Mouse (Mus musculus) stomach, postnatal 0 days (tissue): ENCODE measurements around the gene Cacnb4. TPM values are rescaled to one million over a fixed set of nuclear protein-coding genes. Genes with fewer than 3 reads are reported as not detected.

ENCODE experiments used
- ATAC-seq: fragments of 200-750 bp; cut with Nextera tagmentation; 2 replicates; pipeline ENCODE4 v1.8.0; 2017; ENCODE audit not compliant: low FRiP score, low TSS enrichment
- DNase-seq: peaks from one replicate; pipeline ENCODE4 v3.0.0-alpha.2; 2016; ENCODE audit warnings: low spot score
- H3K27ac ChIP-seq: fragments of 300-500 bp; sonication (generic); replicated peaks from 2 replicates; pipeline ENCODE4 v1.5.1; 2014; ENCODE audit warnings: mild to moderate bottlenecking, control low read depth
- H3K27me3 ChIP-seq: fragments of 300-500 bp; sonication (generic); 2 replicates; pipeline ENCODE4 v1.6.1; 2014; ENCODE audit warnings: low read length; ENCODE audit not compliant: control insufficient read depth, insufficient read depth
- H3K36me3 ChIP-seq: fragments of 300-500 bp; sonication (generic); 2 replicates; pipeline ENCODE4 v1.6.1; 2014; ENCODE audit warnings: low read length, mixed read lengths; ENCODE audit not compliant: control insufficient read depth, insufficient read depth
- H3K4me1 ChIP-seq: fragments of 300-500 bp; sonication (generic); replicated peaks from 2 replicates; pipeline ENCODE4 v1.6.1; 2014; ENCODE audit warnings: antibody characterized with exemption; ENCODE audit not compliant: control insufficient read depth, insufficient read depth
- H3K4me2 ChIP-seq: fragments of 300-500 bp; sonication (generic); replicated peaks from 2 replicates; pipeline ENCODE4 v1.6.1; 2014; ENCODE audit warnings: low read depth, mild to moderate bottlenecking, control low read depth, moderate library complexity
- H3K4me3 ChIP-seq: fragments of 300-500 bp; sonication (generic); 2 replicates; pipeline ENCODE4 v1.5.1; 2014; ENCODE audit warnings: low read depth, low read length, control low read depth
- H3K9ac ChIP-seq: fragments of 300-500 bp; sonication (generic); 2 replicates; pipeline ENCODE4 v1.6.1; 2014; ENCODE audit warnings: mild to moderate bottlenecking, low read length, control low read depth, mixed read lengths
- H3K9me3 ChIP-seq: fragments of 300-500 bp; sonication (generic); 2 replicates; pipeline ENCODE4 v1.6.1; 2016; ENCODE audit warnings: low read length; ENCODE audit not compliant: control insufficient read depth
- CTCF ChIP-seq: IDR thresholded peaks from 2 replicates; pipeline ENCODE4 v1.5.1; 2016; ENCODE audit warnings: antibody characterized with exemption, low read depth, mild to moderate bottlenecking, moderate library complexity
- EP300 ChIP-seq: optimal IDR thresholded peaks from 2 replicates; pipeline ENCODE3; 2016; ENCODE audit warnings: antibody characterized with exemption
- WGBS: fragments of 180-500 bp; shearing (Covaris S2); extraction: QIAGEN DNeasy Blood & Tissue Kit; methylation state at CpG from one replicate; pipeline ENCODE4 v1.1.7; 2014; 5-methylcytosine and 5-hydroxymethylcytosine counted together
- polyA plus RNA-seq: library from polyadenylated mRNA; unstranded; fragments of >200 nt; fragmentation: Nextera tagmentation; extraction: Ambion mirVana; gene quantifications from 2 replicates; pipeline ENCODE4 v1.2.1, GENCODE M21; 2015

Gene Cacnb4
- polyA plus RNA-seq, 1 experiment from 2014 or later: 0.93 TPM

GRCm38 (mm10) chr2:52632880-52633279, 43.8 kb downstream of the Cacnb4 start:
- TF ChIP-seq EP300 (no peak), CTCF (peak; percentile 79)
- H3K9me3 ChIP-seq: no peaks in the 10 kb centered on the region
- DNase-seq (peak; percentile 59), ATAC-seq (no peak)
- H3K36me3 ChIP-seq: no peaks in the 10 kb centered on the region
- H3K9ac ChIP-seq: no peak overlapping the region
- no peaks in the 10 kb centered on the region for H3K27me3 ChIP-seq
- no peaks in the 10 kb centered on the region for H3K4me1 ChIP-seq
- no peak overlapping the region for H3K4me3 ChIP-seq
- no peak overlapping the region for H3K4me2 ChIP-seq
- whole genome bisulfite sequencing: 8% methylated on average over 7 of the region's 7 CpGs
- no peak overlapping the region for H3K27ac ChIP-seq

- no peaks in the 10 kb centered on the region for H3K27me3 ChIP-seq
- H3K9ac ChIP-seq: no peak overlapping the region
- TF ChIP-seq EP300: no peak
- no peak for TF ChIP-seq CTCF
- no peak overlapping the region for H3K27ac ChIP-seq
- no peaks in the 10 kb centered on the region; the same call in 1 of the 2 replicates for H3K4me1 ChIP-seq
- DNase-seq (no peak), ATAC-seq (no peak)
- WGBS: 52% methylated on average over 4 of the region's 4 CpGs
- H3K4me2 ChIP-seq: no peak overlapping the region
- no peaks in the 10 kb centered on the region for H3K9me3 ChIP-seq
- H3K4me3 ChIP-seq: no peak overlapping the region
- H3K36me3 ChIP-seq: no peaks in the 10 kb centered on the region
Observed at GRCm38 (mm10) chr2:52628186-52628585, 48.4 kb downstream of the Cacnb4 start.

- ATAC-seq (no peak), DNase-seq (no peak)
- WGBS: 82% methylated on average over 3 of the region's 3 CpGs
- Histone ChIP-seq H3K4me2 (no peak overlapping the region), H3K9ac (no peak overlapping the region), H3K4me1 (no peaks in the 10 kb centered on the region; the same call in 1 of the 2 replicates), H3K4me3 (no peak overlapping the region), H3K27ac (no peak overlapping the region), H3K9me3 (no peaks in the 10 kb centered on the region), H3K36me3 (no peaks in the 10 kb centered on the region), H3K27me3 (no peaks in the 10 kb centered on the region)
- TF ChIP-seq CTCF: no peak
- no peak for TF ChIP-seq EP300
Observed at GRCm38 (mm10) chr2:52626266-52626665, 50.4 kb downstream of the Cacnb4 start.

- H3K27me3 ChIP-seq: no peaks in the 10 kb centered on the region
- no peak overlapping the region for H3K4me2 ChIP-seq
- no peak for DNase-seq
- 86% methylated on average over 6 of the region's 6 CpGs for WGBS
- no peak overlapping the region for H3K4me3 ChIP-seq
- TF ChIP-seq CTCF (no peak), EP300 (no peak)
- H3K36me3 ChIP-seq: no peaks in the 10 kb centered on the region
- no peaks in the 10 kb centered on the region; the same call in 1 of the 2 replicates for H3K4me1 ChIP-seq
- H3K27ac ChIP-seq: no peak overlapping the region
- H3K9me3 ChIP-seq: no peaks in the 10 kb centered on the region
- ATAC-seq: no peak
- H3K9ac ChIP-seq: no peak overlapping the region
Observed at GRCm38 (mm10) chr2:52625731-52626130, 50.9 kb downstream of the Cacnb4 start.

GRCm38 (mm10) chr2:52623921-52624404, 52.7 kb downstream of the Cacnb4 start:
- DNase-seq (no peak), ATAC-seq (peak; percentile 60; the same call in 1 of the 2 replicates)
- Histone ChIP-seq H3K9me3 (no peaks in the 10 kb centered on the region), H3K4me3 (no peak overlapping the region), H3K27me3 (no peaks in the 10 kb centered on the region), H3K36me3 (no peaks in the 10 kb centered on the region), H3K27ac (peak overlapping the region; percentile 73), H3K4me2 (no peak overlapping the region), H3K9ac (no peak overlapping the region), H3K4me1 (no peaks in the 10 kb centered on the region; the same call in 1 of the 2 replicates)
- WGBS: 32% methylated on average over 7 of the region's 7 CpGs
- TF ChIP-seq CTCF (no peak), EP300 (no peak)

GRCm38 (mm10) chr2:52623461-52623860, 53.2 kb downstream of the Cacnb4 start:
- WGBS: 43% methylated on average over 4 of the region's 4 CpGs
- H3K4me3 ChIP-seq: no peak overlapping the region
- DNase-seq: no peak

More at GRCm38 (mm10) chr2:52623461-52623860, 53.2 kb downstream of the Cacnb4 start:
- Histone ChIP-seq H3K4me2 (no peak overlapping the region), H3K4me1 (no peaks in the 10 kb centered on the region; the same call in 1 of the 2 replicates), H3K27ac (0 out of 2 replicates have a peak overlapping the region, but pooled peaks have one; percentile 18), H3K9ac (no peak overlapping the region), H3K36me3 (no peaks in the 10 kb centered on the region), H3K9me3 (no peaks in the 10 kb centered on the region), H3K27me3 (no peaks in the 10 kb centered on the region)
- TF ChIP-seq CTCF: no peak
- TF ChIP-seq EP300: no peak
- ATAC-seq: peak; percentile 54; the same call in 1 of the 2 replicates
